Mouse (Mus musculus) stomach, embryonic 16.5 days (tissue): ENCODE data around the gene Qk. TPM values are rescaled to one million over a fixed set of nuclear protein-coding genes. Genes with fewer than 3 reads are reported as not detected.

Experiments used
- ATAC-seq: fragments of 200-750 bp; cut with Nextera tagmentation; 2 replicates; pipeline ENCODE4 v1.8.0; 2017; ENCODE audit warnings: moderate number of reproducible peaks, moderate TSS enrichment; ENCODE audit not compliant: insufficient read depth, low FRiP score
- H3K27ac ChIP-seq: fragments of 300-500 bp; sonication (generic); 2 replicates; pipeline ENCODE4 v1.5.1; 2014; ENCODE audit warnings: low read length
- H3K27me3 ChIP-seq: fragments of 300-500 bp; sonication (generic); 2 replicates; pipeline ENCODE4 v1.6.1; 2014; ENCODE audit warnings: low read length, control low read depth, mixed read lengths; ENCODE audit not compliant: control insufficient read depth, insufficient read depth
- H3K36me3 ChIP-seq: fragments of 300-500 bp; sonication (generic); 2 replicates; pipeline ENCODE4 v1.6.1; 2014; ENCODE audit warnings: low read length; ENCODE audit not compliant: control insufficient read depth, insufficient read depth
- H3K4me1 ChIP-seq: fragments of 300-500 bp; sonication (generic); 2 replicates; pipeline ENCODE4 v1.6.1; 2014; ENCODE audit warnings: low read length, control low read depth, mixed read lengths; ENCODE audit not compliant: control insufficient read depth, insufficient read depth
- H3K4me2 ChIP-seq: fragments of 300-500 bp; sonication (generic); 2 replicates; pipeline ENCODE4 v1.6.1; 2014; ENCODE audit warnings: low read depth, low read length, mixed read lengths
- H3K4me3 ChIP-seq: fragments of 300-500 bp; sonication (generic); replicated peaks from 2 replicates; pipeline ENCODE4 v1.5.1; 2014; ENCODE audit warnings: mild to moderate bottlenecking, low read length
- H3K9ac ChIP-seq: fragments of 300-500 bp; sonication (generic); 2 replicates; pipeline ENCODE4 v1.6.1; 2014; ENCODE audit warnings: low read length
- H3K9me3 ChIP-seq: fragments of 300-500 bp; sonication (generic); replicated peaks from 2 replicates; pipeline ENCODE4 v1.6.1; 2016; ENCODE audit warnings: low read length, control low read depth; ENCODE audit not compliant: control insufficient read depth
- WGBS: fragments of 180-500 bp; shearing (Covaris S2); extraction: QIAGEN DNeasy Blood & Tissue Kit; methylation state at CpG from one replicate; pipeline ENCODE4 v1.1.7; 2014; 5-methylcytosine and 5-hydroxymethylcytosine counted together
- polyA plus RNA-seq: library from polyadenylated mRNA; unstranded; fragments of >200 nt; fragmentation: Nextera tagmentation; extraction: Ambion mirVana; gene quantifications from 2 replicates; pipeline ENCODE4 v1.2.1, GENCODE M21; 2015

Gene Qk
- polyA plus RNA-seq, 1 experiment from 2014 or later: 17.1 TPM

DNA sequence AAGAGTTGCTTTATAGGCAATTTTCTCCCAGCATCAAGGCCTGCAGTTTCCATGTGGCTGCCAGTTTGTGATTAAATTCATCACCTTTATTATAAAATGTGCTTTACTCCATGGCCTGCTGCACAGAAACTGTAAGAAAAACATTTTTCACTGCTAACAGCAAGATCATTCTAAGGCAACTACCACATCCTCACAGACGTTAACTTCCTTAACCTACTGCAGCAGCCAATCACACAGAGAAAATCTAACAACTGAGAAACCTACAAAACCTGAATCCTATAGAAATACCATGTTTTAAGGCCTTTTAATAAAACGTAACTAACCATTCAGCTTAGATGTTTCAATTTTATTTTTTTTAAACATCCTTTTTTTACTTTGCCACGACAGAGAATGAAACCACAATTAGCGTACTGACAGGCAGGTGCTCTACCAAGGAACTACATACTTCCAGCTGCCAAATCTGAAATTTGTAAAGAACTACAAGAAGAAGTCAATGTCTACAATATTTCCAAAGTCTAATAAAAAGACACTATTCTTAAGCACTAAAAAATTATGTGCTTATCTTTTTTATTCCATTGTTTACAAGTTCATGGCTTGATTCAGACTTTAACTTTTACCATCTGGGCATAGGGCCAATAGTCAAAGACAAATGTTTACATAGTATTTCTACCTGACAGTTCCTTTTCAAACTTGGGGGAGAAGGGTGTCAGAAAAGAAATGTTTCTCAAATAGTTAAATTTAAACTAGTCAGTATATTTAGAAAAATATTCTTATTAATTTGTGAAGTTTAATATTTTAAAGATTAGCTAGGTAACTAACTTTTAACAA is 18.5 kb downstream of the Qk start:
- ATAC-seq: no peak

GRCm38 (mm10) chr17:10299396-10299795 is 20.3 kb downstream of the Qk start:
- WGBS: 76% methylated on average over 1 of the region's 1 CpGs
- no peak overlapping the region for H3K4me3 ChIP-seq
- H3K4me2 ChIP-seq: no peak overlapping the region
- H3K27ac ChIP-seq: no peak overlapping the region
- H3K9me3 ChIP-seq: no peaks in the 10 kb centered on the region
- no peak overlapping the region for H3K9ac ChIP-seq
- H3K36me3 ChIP-seq: no peaks in the 10 kb centered on the region
- ATAC-seq: no peak
- H3K27me3 ChIP-seq: no peaks in the 10 kb centered on the region
- peaks cover 10% of the 10 kb centered on the region for H3K4me1 ChIP-seq

More for the DNA sequence above, 18.5 kb downstream of the Qk start:
- Histone ChIP-seq H3K36me3 (no peaks in the 10 kb centered on the region), H3K9ac (no peak overlapping the region), H3K9me3 (no peaks in the 10 kb centered on the region), H3K27me3 (no peaks in the 10 kb centered on the region), H3K4me2 (peak overlapping the region; percentile 3; the same call in 1 of the 2 replicates), H3K4me1 (peaks cover 10% of the 10 kb centered on the region), H3K4me3 (no peak overlapping the region), H3K27ac (no peak overlapping the region)
- WGBS: 28% methylated on average over 4 of the region's 4 CpGs

DNA sequence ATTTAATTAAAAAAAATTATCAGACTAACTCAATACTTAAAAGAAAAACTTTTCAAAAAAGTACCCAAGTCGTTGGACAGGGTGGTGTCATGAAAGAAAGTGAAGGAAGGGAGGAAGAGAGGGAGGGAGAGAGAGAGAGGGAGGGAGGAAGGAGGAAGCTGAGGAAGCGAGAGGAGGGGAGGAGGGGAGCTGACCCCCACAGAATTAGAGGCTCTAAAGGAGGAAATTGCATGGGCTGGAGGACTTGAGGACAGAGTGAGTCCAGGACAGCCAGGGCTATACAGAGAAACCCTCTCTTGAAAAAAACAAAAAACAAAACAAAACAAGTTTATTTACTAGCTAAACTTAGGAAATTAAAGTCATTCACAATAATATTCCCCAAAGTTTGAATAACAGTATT is 27.1 kb downstream of the Qk start:
- no peaks in the 10 kb centered on the region for H3K36me3 ChIP-seq
- WGBS: 62% methylated on average over 2 of the region's 2 CpGs
- H3K4me3 ChIP-seq: no peak overlapping the region
- no peak overlapping the region for H3K27ac ChIP-seq
- no peaks in the 10 kb centered on the region for H3K9me3 ChIP-seq
- ATAC-seq: no peak
- H3K27me3 ChIP-seq: no peaks in the 10 kb centered on the region
- H3K4me2 ChIP-seq: no peak overlapping the region
- no peak overlapping the region for H3K9ac ChIP-seq
- 0 out of 2 replicates have a peak, but pooled peaks cover 3% of the 10 kb centered on the region for H3K4me1 ChIP-seq

DNA sequence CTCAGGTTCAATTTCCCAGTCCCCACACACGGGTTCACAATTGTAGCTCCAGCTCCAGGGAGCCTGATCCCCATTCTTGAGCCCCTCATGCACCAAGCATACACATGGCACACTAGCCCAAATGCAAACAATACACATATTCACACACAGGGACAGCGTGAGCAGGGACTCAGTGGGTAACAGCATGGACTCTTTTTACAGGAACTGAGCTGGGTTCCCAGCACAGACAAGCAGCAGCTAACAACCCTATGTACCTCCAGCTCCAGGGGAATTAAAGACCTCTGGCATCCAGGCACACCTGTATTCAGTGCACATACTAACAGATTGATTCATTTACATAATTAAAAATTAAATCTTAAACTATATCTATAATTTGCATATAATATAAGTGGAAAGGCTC is 34.9 kb downstream of the Qk start:
- Histone ChIP-seq H3K9ac (no peak overlapping the region), H3K36me3 (0 out of 2 replicates have a peak, but pooled peaks cover 4% of the 10 kb centered on the region), H3K27ac (no peak overlapping the region), H3K4me2 (no peak overlapping the region), H3K9me3 (no peaks in the 10 kb centered on the region), H3K4me1 (no peaks in the 10 kb centered on the region), H3K27me3 (no peaks in the 10 kb centered on the region), H3K4me3 (no peak overlapping the region)
- WGBS: 83% methylated on average over 2 of the region's 2 CpGs
- ATAC-seq: no peak

DNA sequence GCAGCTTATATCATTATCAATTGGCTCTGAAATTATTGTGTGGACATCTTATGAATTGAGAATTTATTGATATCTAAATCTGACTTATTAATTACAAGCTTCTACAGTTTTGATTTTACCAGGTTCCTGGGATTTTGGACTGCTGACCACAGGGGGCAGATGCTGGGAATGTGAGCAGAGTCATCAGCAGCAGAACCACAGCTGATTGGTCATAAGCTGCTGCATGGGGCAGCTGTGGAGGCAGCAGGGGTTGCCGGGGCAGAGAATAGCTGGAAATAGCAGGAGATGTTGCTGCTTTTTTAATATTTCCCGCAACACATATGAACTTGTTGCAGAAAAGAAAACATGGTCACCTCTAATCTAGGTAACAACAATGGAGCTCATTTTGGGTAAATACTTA is 40.1 kb downstream of the Qk start:
- 95% methylated on average over 2 of the region's 2 CpGs for WGBS
- no peak for ATAC-seq
- no peak overlapping the region for H3K4me2 ChIP-seq

DNA sequence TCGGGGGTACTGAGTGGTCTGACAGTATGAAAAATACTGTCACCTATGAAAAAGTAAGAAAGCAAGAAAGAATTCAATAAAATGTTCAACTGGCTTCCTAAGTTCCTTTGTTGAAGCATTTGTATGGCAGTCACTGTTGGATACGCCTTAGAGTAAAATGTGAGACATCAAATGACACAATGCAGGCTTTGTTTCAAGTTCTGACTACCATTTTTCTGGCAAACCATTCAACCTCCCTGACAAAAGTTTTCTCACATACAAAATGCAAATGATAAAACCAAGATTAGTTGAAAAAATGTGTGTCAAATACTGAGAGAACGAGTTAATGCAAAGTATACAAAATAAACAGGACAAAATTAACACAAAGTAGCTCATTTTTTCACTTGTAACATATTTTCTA is 50.1 kb downstream of the Qk start:
- 71% methylated on average over 3 of the region's 3 CpGs for WGBS

More for the DNA sequence above, 40.1 kb downstream of the Qk start:
- Histone ChIP-seq H3K9ac (no peak overlapping the region), H3K9me3 (no peaks in the 10 kb centered on the region), H3K4me1 (no peaks in the 10 kb centered on the region), H3K27ac (no peak overlapping the region), H3K27me3 (no peaks in the 10 kb centered on the region), H3K36me3 (0 out of 2 replicates have a peak, but pooled peaks cover 4% of the 10 kb centered on the region), H3K4me3 (no peak overlapping the region)

DNA sequence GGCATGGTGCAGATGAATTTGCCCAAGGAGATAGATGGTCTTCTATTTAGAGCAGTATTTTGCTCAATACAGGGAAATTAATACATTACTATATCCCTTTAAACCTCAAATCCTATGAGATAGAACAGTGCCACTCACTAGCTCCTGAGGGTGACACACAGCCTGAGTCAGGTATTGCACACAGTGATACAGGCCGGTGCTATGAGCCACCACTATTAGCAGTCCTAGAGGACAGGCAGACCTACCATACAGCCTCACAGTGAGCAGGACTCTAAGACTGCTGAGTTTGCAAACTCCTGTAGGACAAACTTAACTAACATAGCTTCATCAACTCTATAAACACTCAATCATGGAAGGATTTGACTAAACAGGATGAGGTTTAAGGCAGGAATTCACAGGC is 51.2 kb downstream of the Qk start:
- Histone ChIP-seq H3K9me3 (no peaks in the 10 kb centered on the region), H3K9ac (no peak overlapping the region), H3K4me1 (no peaks in the 10 kb centered on the region), H3K27me3 (no peaks in the 10 kb centered on the region), H3K4me2 (no peak overlapping the region), H3K27ac (no peak overlapping the region), H3K4me3 (no peak overlapping the region), H3K36me3 (no peaks in the 10 kb centered on the region)
- no peak for ATAC-seq
- WGBS: 87% methylated on average over 1 of the region's 1 CpGs

More for the DNA sequence above, 50.1 kb downstream of the Qk start:
- no peak overlapping the region for H3K4me3 ChIP-seq
- no peak for ATAC-seq
- no peak overlapping the region for H3K4me2 ChIP-seq
- no peak overlapping the region for H3K9ac ChIP-seq
- no peak overlapping the region for H3K27ac ChIP-seq
- no peaks in the 10 kb centered on the region for H3K4me1 ChIP-seq
- H3K27me3 ChIP-seq: no peaks in the 10 kb centered on the region
- H3K9me3 ChIP-seq: no peaks in the 10 kb centered on the region
- H3K36me3 ChIP-seq: no peaks in the 10 kb centered on the region

GRCm38 (mm10) chr17:10266207-10266606 is 53.4 kb downstream of the Qk start:
- Histone ChIP-seq H3K27ac (no peak overlapping the region), H3K4me3 (no peak overlapping the region), H3K36me3 (no peaks in the 10 kb centered on the region), H3K27me3 (no peaks in the 10 kb centered on the region), H3K9me3 (no peaks in the 10 kb centered on the region), H3K9ac (no peak overlapping the region), H3K4me2 (no peak overlapping the region), H3K4me1 (no peaks in the 10 kb centered on the region)
- 49% methylated on average over 4 of the region's 4 CpGs for WGBS
- no peak for ATAC-seq

- H3K36me3 ChIP-seq: no peaks in the 10 kb centered on the region
These were observed 68.2 kb downstream of the Qk start for GRCm38 (mm10) chr17:10251252-10251958.

More at GRCm38 (mm10) chr17:10251252-10251958, 68.2 kb downstream of the Qk start:
- Histone ChIP-seq H3K9me3 (no peaks in the 10 kb centered on the region), H3K27ac (no peak overlapping the region), H3K27me3 (no peaks in the 10 kb centered on the region), H3K4me2 (no peak overlapping the region), H3K9ac (no peak overlapping the region), H3K4me3 (no peak overlapping the region), H3K4me1 (no peaks in the 10 kb centered on the region)
- ATAC-seq: no peak
- WGBS: 64% methylated on average over 4 of the region's 4 CpGs
